Mouse (Mus musculus): ENCODE measurements around the gene Zfp341.

- no peak for TF ChIP-seq CTCF (IDR thresholded peaks at IDR 0.05; ENCODE audit: low read depth, low read length)
- no peak for TF ChIP-seq POLR2A (IDR thresholded peaks at IDR 0.05; ENCODE audit: insufficient read depth, low read length)
- TF ChIP-seq EP300 (IDR thresholded peaks at IDR 0.05; ENCODE audit: insufficient read depth, low read depth, low read length), result no peak
Measured at GRCm38 (mm10) chr2:154655878-154656414, 42.8 kb downstream of the Zfp341 start.

All from ES-Bruce4 (cell line).